Mouse (Mus musculus) MEL (cell line): ENCODE measurements around the gene Pde4b.

Experiments
- CTCF ChIP-seq, 3 experiments: IDR thresholded peaks in 2 of 3; conservative IDR thresholded peaks in 1 of 3; 2 replicates each; pipeline ENCODE4 v1.5.1; 2011 to 2012; ENCODE audit warnings: low read length in 3 of 3, low read depth in 2 of 3, mild to moderate bottlenecking in 2 of 3, improper control_type of control experiment in 1 of 3, inconsistent platforms in 1 of 3, mixed read lengths in 1 of 3, moderate library complexity in 1 of 3; ENCODE audit not compliant: control insufficient read depth in 1 of 3, insufficient read depth in 1 of 3, poor library complexity in 1 of 3, severe bottlenecking in 1 of 3
- EP300 ChIP-seq, 2 experiments: IDR thresholded peaks; 2 replicates each; pipeline ENCODE4 v1.6.1; 2011; ENCODE audit warnings: improper control_type of control experiment in 2 of 2, low read length in 2 of 2, low read depth in 1 of 2, mild to moderate bottlenecking in 1 of 2
- RCOR1 ChIP-seq: IDR thresholded peaks from 2 replicates; pipeline ENCODE4 v1.6.1; 2012; ENCODE audit warnings: low read depth, mild to moderate bottlenecking, inconsistent platforms, low read length, improper control_type of control experiment

- TF ChIP-seq EP300 (IDR thresholded peaks at IDR 0.05; ENCODE audit: low read depth in 1 of 2, low read length in 2 of 2) (no peak), CTCF (IDR thresholded peaks at IDR 0.05 in 2 of 3, conservative IDR thresholded peaks at IDR 0.05 in 1 of 3; ENCODE audit: control insufficient read depth in 1 of 3, insufficient read depth in 1 of 3, low read depth in 2 of 3, low read length in 3 of 3, poor library complexity in 1 of 3, severe bottlenecking in 1 of 3) (no peak), RCOR1 (no peak)
These were observed 568.0 kb downstream of the Pde4b start for GRCm38 (mm10) chr4:102655331-102655730.
